Mouse (Mus musculus) hindbrain, embryonic 13.5 days (tissue): ENCODE measurements around the gene Zbtb17. TPM values are rescaled to one million over a fixed set of nuclear protein-coding genes. Genes with fewer than 3 reads are reported as not detected.
A peak's percentile ranks its signal among the peaks of the same experiment; 100 is the strongest.

Experiments used
- ATAC-seq: fragments of 200-750 bp; cut with Nextera tagmentation; 2 replicates; pipeline ENCODE4 v1.8.0; 2017; ENCODE audit warnings: moderate TSS enrichment; ENCODE audit not compliant: low FRiP score
- H3K27ac ChIP-seq: fragments of 300-500 bp; sonication (generic); 2 replicates; pipeline ENCODE4 v1.5.1; 2015; ENCODE audit warnings: inconsistent platforms, mild to moderate bottlenecking, moderate library complexity
- H3K27me3 ChIP-seq: fragments of 300-500 bp; sonication (generic); 2 replicates; pipeline ENCODE4 v1.6.1; 2015; ENCODE audit warnings: mild to moderate bottlenecking, inconsistent platforms
- H3K36me3 ChIP-seq: fragments of 300-500 bp; sonication (generic); 2 replicates; pipeline ENCODE4 v1.6.1; 2015; ENCODE audit warnings: mild to moderate bottlenecking, inconsistent platforms
- H3K4me1 ChIP-seq: fragments of 300-500 bp; sonication (generic); replicated peaks from 2 replicates; pipeline ENCODE4 v1.6.1; 2015; ENCODE audit warnings: inconsistent platforms
- H3K4me2 ChIP-seq: fragments of 300-500 bp; sonication (generic); 2 replicates; pipeline ENCODE4 v1.6.1; 2015; ENCODE audit warnings: inconsistent platforms, mild to moderate bottlenecking, moderate library complexity
- H3K4me3 ChIP-seq: fragments of 300-500 bp; sonication (generic); 2 replicates; pipeline ENCODE4 v1.5.1; 2015; ENCODE audit warnings: mild to moderate bottlenecking, inconsistent platforms
- H3K9ac ChIP-seq: fragments of 300-500 bp; sonication (generic); 2 replicates; pipeline ENCODE4 v1.6.1; 2015; ENCODE audit warnings: mild to moderate bottlenecking, inconsistent platforms
- H3K9me3 ChIP-seq: fragments of 300-500 bp; sonication (generic); 2 replicates; pipeline ENCODE4 v1.6.1; 2016; ENCODE audit warnings: inconsistent platforms
- WGBS: fragments of 180-500 bp; shearing (Covaris S2); methylation state at CpG from one replicate; pipeline ENCODE4 v1.1.7; 2015; 5-methylcytosine and 5-hydroxymethylcytosine counted together
- polyA plus RNA-seq: library from polyadenylated mRNA; unstranded; fragments of >200 nt; fragmentation: Nextera tagmentation; extraction: Ambion mirVana; gene quantifications from 2 replicates; pipeline ENCODE4 v1.2.1, GENCODE M21; 2015

Gene Zbtb17
- polyA plus RNA-seq, 1 experiment from 2014 or later, result 50.3 TPM

DNA sequence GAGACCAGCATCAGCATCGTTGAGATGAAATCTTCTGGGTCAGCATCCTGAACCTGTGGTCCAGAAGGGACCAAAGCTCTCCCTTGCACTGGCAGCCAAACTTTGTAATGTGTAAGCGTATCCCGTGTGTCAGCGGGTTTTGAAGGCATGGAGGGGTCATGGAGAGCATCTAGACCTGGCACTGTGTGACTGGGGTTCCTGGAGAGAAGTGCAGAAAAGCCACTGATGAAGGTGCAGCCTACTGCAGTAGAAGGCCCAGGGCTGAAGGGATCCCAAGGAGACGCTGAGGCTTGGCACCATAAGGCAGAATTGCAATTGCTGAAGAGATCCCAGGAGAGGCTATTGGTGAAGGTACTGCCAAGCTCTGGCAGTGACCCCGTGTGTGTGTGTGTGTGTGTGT lies 15.1 kb upstream of the Zbtb17 start:
- Histone ChIP-seq H3K4me2 (no peak overlapping the region), H3K27me3 (peaks cover 20% of the 10 kb centered on the region), H3K36me3 (no peaks in the 10 kb centered on the region), H3K4me1 (peaks cover 18% of the 10 kb centered on the region), H3K4me3 (no peak overlapping the region), H3K9me3 (no peaks in the 10 kb centered on the region), H3K27ac (no peak overlapping the region), H3K9ac (no peak overlapping the region)
- no peak for ATAC-seq
- 75% methylated on average over 6 of the region's 6 CpGs for WGBS

DNA sequence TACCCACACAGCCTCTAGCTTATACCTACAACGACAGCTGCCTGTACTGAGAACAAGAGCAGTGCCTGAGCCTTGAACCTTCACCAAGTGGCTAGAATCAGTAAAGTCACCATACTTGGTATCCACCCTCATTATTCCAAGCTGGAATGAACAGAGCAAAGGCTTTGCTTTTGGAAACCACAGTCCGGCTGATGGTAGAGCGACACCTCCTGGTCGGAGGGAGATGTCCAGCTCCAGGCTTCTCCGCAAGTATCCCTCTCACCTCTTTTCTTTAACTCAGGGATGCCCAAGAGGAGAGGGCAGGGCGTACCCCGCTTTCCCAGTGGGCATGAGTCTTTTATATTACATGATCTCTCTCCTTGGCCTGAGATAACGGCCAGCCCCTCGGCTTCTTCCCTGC lies 14.6 kb upstream of the Zbtb17 start:
- no peaks in the 10 kb centered on the region for H3K36me3 ChIP-seq
- peaks cover 17% of the 10 kb centered on the region for H3K4me1 ChIP-seq
- no peak overlapping the region for H3K27ac ChIP-seq
- no peaks in the 10 kb centered on the region for H3K9me3 ChIP-seq
- no peak overlapping the region for H3K4me3 ChIP-seq
- H3K4me2 ChIP-seq, result no peak overlapping the region
- 49% methylated on average over 9 of the region's 9 CpGs for WGBS
- H3K27me3 ChIP-seq, result peaks cover 17% of the 10 kb centered on the region
- ATAC-seq, result no peak
- no peak overlapping the region for H3K9ac ChIP-seq

DNA sequence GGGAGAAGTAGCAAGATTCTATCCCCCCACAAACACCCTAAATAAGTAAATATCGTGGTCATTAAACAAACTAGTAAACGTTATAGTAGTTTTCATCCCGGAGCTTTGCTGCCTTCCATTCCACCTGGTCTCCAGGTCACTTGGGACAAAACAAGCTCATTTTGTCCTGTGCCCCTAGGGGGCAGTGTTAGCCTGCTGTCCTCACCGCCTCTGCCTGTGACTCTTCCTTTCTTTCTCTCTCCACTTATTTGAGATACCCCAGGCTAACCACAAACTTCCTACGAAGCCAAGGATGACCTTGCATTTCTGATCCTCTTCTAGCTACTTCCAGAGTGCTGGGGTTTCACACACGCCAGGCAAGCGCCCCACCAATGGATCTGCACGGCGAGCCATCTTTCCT lies 13.5 kb upstream of the Zbtb17 start:
- H3K27me3 ChIP-seq, result peaks cover 15% of the 10 kb centered on the region
- no peak overlapping the region for H3K27ac ChIP-seq
- no peak overlapping the region for H3K4me3 ChIP-seq
- no peak overlapping the region for H3K9ac ChIP-seq
- ATAC-seq, result no peak
- H3K9me3 ChIP-seq, result no peaks in the 10 kb centered on the region
- H3K36me3 ChIP-seq, result no peaks in the 10 kb centered on the region
- 49% methylated on average over 9 of the region's 9 CpGs for WGBS
- peaks cover 5% of the 10 kb centered on the region for H3K4me1 ChIP-seq
- H3K4me2 ChIP-seq, result no peak overlapping the region

DNA sequence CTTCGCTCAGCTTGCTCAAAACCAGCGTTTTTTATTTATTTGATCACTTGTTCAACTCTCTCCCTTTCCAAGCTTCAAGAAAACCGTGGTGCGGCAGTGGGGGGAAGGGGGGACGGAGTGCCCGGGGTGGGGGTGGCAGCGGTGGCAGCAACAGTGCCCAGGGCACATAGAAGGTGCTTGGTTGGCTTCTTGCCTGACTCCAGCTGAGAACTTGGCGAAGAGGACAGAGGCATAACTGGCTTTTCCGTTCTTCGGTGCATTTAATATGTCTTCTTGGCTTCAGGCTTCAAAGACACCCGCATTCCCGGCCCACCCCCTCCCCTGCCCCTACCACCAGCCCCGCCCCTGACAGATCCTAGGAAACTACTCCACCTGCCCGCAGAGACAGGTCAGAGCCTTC lies 11.8 kb upstream of the Zbtb17 start:
- 72% methylated on average over 14 of the region's 14 CpGs for WGBS
- 0 out of 2 replicates have a peak, but pooled peaks cover 4% of the 10 kb centered on the region for H3K27me3 ChIP-seq
- no peak overlapping the region for H3K4me3 ChIP-seq
- no peak overlapping the region for H3K4me2 ChIP-seq
- H3K36me3 ChIP-seq, result no peaks in the 10 kb centered on the region
- no peaks in the 10 kb centered on the region for H3K4me1 ChIP-seq
- no peak overlapping the region for H3K9ac ChIP-seq
- H3K27ac ChIP-seq, result no peak overlapping the region
- no peaks in the 10 kb centered on the region for H3K9me3 ChIP-seq
- no peak for ATAC-seq

DNA sequence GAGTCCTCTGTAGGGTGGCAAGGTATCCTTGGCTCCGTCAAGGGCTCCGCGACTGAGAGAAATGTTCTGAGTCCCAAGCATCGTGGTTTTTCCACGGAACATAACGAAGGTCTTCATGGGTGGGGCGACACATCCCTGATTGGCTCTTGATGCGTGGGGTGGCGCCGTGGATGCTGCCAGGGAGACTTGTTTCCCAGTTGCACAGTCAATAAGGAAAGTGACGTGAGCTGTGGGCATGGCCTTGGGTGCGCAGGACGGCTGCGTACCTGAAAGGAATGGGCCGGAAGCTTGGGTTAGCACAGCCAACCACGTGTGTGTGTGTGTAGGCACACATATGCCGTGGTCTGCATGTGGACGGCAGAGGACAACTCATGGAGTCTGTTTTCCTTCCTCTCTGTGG lies 11.3 kb upstream of the Zbtb17 start:
- no peaks in the 10 kb centered on the region for H3K9me3 ChIP-seq
- WGBS, result 84% methylated on average over 18 of the region's 18 CpGs
- no peaks in the 10 kb centered on the region for H3K36me3 ChIP-seq
- H3K4me2 ChIP-seq, result no peak overlapping the region
- no peak overlapping the region for H3K9ac ChIP-seq
- ATAC-seq, result no peak
- no peak overlapping the region for H3K4me3 ChIP-seq
- H3K4me1 ChIP-seq, result no peaks in the 10 kb centered on the region
- H3K27ac ChIP-seq, result no peak overlapping the region
- H3K27me3 ChIP-seq, result 0 out of 2 replicates have a peak, but pooled peaks cover 4% of the 10 kb centered on the region

DNA sequence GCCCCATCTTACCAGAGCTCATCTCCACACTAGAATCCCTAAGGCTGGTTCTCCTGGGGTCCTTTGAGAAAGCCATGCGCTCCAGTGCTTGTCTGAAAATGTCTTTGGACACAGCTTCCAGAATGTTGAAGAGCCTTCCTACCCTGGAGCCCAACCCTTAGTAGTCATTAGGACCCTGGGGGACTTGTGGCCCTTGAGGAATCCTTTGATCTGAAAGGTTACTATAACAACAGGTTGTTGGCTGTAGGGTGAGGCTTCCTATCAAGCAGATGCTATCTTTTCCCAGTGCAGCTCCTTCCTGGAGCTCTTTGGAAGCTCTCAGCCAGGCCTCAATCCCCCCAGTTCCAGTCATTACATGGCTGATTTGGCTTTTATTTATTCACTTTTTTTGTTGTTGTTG lies 8.5 kb upstream of the Zbtb17 start, which contains the start of gene Srarp:
Gene Srarp (minus strand): TSS at position 132 of the 400 bp plus-strand sequence.
- Histone ChIP-seq H3K9me3 (no peaks in the 10 kb centered on the region), H3K4me2 (no peak within 1 kb of the TSS), H3K27me3 (no peaks in the 10 kb centered on the region), H3K4me1 (no peaks in the 10 kb centered on the region), H3K9ac (no peak within 1 kb of the TSS), H3K36me3 (no peaks in the 10 kb centered on the region), H3K27ac (no peak within 1 kb of the TSS), H3K4me3 (no peak within 1 kb of the TSS)
- ATAC-seq, result no peak
- 77% methylated on average over 1 of the region's 1 CpGs for WGBS

DNA sequence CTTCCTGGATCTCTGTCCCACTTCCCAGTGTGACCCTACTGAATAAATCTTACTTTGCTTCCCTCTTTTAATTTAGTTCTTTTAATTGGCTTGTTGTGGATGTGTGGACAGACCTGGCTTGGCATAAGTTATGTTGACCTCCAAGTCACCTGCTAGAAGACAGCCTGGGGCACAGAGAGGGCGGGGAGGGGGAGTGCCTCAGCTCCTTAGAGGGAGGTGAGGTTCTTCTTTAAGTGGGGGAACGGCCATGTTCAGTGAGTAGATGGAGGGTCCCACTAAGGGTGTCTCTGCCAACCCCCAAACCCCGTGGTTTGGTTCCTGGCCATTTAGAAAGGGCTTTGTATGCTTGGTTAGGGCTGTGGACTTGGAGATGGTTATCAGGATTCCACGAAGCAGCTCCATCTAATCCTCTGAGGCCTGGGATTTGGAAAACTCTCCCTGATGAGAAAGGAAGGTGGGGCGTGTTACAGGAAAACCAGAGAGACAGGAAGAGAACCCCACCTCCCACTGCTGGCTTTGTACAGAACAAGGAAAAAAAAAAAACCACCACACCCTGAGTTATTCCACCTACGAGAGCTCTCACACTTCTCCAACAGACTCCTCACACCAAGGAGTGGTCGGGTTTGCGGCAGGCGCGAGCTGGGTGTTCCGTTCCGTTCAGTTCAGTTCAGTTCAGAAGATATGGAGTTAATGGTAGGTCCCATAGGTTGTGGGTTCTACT lies 5.2 kb upstream of the Zbtb17 start:
- Histone ChIP-seq H3K36me3 (no peaks in the 10 kb centered on the region), H3K4me3 (no peak overlapping the region), H3K27ac (no peak overlapping the region), H3K9me3 (no peaks in the 10 kb centered on the region), H3K4me1 (peaks cover 6% of the 10 kb centered on the region), H3K9ac (no peak overlapping the region), H3K27me3 (0 out of 2 replicates have a peak, but pooled peaks cover 6% of the 10 kb centered on the region), H3K4me2 (no peak overlapping the region)
- 80% methylated on average over 12 of the region's 12 CpGs for WGBS
- ATAC-seq, result no peak

DNA sequence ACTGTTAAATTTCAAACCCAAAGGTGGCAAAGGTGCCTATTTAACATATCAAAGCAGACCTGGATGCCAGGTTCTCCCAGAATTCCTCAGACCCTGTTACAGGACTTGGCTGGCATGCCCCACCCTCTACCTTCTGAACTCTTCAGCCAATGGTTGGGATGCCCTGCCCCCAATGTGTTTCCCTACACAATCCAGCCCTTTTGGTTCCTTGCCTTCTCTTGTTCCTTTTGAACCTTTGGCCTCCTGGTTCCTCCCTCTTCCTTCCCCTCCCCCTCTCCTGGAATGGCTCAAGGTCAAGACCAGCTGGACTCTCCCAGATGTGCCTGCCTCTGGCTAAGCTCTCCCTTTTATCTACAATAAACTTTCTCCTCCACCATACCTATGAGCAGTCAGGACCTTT lies 3.6 kb upstream of the Zbtb17 start:
- Histone ChIP-seq H3K27me3 (0 out of 2 replicates have a peak, but pooled peaks cover 6% of the 10 kb centered on the region), H3K27ac (no peak overlapping the region), H3K4me3 (no peak overlapping the region), H3K4me2 (no peak overlapping the region), H3K4me1 (peaks cover 13% of the 10 kb centered on the region), H3K36me3 (no peaks in the 10 kb centered on the region), H3K9ac (no peak overlapping the region), H3K9me3 (no peaks in the 10 kb centered on the region)
- no peak for ATAC-seq

DNA sequence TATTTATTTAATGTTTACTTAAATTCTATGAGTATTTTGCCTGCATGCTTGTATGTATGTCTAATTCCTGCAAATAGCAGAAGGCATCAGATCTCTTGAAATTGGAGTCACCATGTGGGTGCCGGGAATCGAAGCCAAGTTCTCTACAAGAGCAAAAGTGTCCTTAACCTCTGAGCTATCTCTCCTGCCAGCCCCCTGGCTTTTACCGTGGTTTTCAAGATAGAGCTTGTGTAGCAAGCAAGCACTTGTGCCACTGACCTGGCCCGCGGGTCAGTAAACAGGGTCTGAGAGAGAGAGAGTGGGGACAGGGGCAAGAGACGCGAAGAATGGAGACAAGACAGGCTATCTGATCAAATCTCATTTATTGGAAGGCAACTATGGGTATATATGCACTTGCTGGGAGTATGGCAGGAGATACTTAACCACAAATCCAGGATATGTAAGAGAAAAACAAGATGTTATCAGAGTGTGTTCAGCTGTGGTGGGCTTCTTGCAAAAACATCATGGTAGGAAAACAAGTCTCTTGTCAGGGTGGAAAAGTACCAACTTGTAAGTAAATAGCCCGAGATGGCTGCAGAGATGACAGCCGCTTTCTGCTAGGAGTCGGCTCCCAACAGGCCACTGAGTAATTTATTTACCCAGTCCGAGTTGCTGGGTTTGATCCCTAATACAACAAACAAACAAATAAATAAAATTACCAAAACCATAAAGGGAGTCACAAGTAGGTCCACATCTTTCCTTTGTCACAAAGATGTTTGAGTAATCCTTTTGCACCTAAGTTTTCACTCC lies 619 bp upstream of the Zbtb17 start:
- ATAC-seq, result no peak
- Histone ChIP-seq H3K9me3 (no peaks in the 10 kb centered on the region), H3K36me3 (peaks cover 20% of the 10 kb centered on the region), H3K27me3 (0 out of 2 replicates have a peak, but pooled peaks cover 6% of the 10 kb centered on the region), H3K9ac (0 out of 2 replicates have a peak overlapping the region, but pooled peaks have one; percentile 97), H3K4me1 (peaks cover 24% of the 10 kb centered on the region), H3K27ac (no peak overlapping the region; the same call in 1 of the 2 replicates), H3K4me2 (peak overlapping the region; percentile 89), H3K4me3 (peak overlapping the region; percentile 92)
- 56% methylated on average over 11 of the region's 11 CpGs for WGBS

DNA sequence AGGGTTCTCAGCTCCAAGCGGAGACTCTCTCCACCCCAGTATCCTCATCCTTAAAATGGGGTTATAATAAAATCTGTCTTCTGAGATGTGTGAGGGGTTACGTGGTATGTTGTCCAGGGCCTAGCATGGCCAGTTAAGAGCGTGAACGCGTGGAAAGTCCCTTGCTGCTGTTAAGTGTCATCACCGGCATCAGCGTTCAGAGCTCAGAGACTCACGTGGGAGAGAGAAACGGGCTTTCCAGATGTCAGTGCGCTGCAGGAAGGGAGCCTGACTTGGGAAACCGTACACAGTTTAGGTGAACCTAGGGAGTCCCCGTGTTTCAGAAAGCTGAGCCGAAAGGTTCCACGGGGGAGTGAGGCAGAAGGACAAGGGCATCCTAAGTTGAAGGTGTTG lies 870 bp downstream of the Zbtb17 start:
- Histone ChIP-seq H3K9ac (peak overlapping the region; percentile 97), H3K4me2 (peak overlapping the region; percentile 89), H3K27me3 (0 out of 2 replicates have a peak, but pooled peaks cover 6% of the 10 kb centered on the region), H3K27ac (peak overlapping the region; percentile 89; the same call in 1 of the 2 replicates), H3K4me3 (peak overlapping the region; percentile 92), H3K4me1 (peaks cover 24% of the 10 kb centered on the region), H3K36me3 (peaks cover 35% of the 10 kb centered on the region), H3K9me3 (no peaks in the 10 kb centered on the region)
- 17% methylated on average over 14 of the region's 14 CpGs for WGBS
- no peak for ATAC-seq

DNA sequence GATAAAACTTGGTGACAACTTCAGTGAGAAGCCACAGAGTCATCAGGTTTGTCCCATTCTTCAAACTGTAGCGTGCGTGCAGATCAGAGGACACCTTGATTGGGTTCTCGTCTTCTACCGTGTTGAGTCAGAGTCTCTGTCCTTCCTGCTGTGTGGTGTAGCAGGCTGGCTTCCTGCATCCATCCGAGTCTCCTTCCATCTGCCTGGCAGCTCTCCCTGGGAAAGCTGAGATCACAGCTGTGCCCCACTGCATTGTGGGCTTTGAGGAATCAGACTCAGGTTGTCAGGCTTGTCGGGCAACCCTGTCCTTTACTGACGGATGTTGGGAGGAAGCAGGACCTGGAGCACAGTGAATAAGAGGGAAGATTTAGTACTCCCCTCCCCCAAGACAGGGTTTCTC lies 1.8 kb downstream of the Zbtb17 start:
- Histone ChIP-seq H3K4me3 (peak overlapping the region; percentile 92; the same call in 1 of the 2 replicates), H3K27ac (no peak overlapping the region), H3K4me1 (peaks cover 24% of the 10 kb centered on the region), H3K4me2 (peak overlapping the region; percentile 89), H3K27me3 (0 out of 2 replicates have a peak, but pooled peaks cover 6% of the 10 kb centered on the region), H3K9ac (no peak overlapping the region), H3K9me3 (no peaks in the 10 kb centered on the region), H3K36me3 (peaks cover 40% of the 10 kb centered on the region)
- 70% methylated on average over 7 of the region's 7 CpGs for WGBS
- ATAC-seq, result no peak

DNA sequence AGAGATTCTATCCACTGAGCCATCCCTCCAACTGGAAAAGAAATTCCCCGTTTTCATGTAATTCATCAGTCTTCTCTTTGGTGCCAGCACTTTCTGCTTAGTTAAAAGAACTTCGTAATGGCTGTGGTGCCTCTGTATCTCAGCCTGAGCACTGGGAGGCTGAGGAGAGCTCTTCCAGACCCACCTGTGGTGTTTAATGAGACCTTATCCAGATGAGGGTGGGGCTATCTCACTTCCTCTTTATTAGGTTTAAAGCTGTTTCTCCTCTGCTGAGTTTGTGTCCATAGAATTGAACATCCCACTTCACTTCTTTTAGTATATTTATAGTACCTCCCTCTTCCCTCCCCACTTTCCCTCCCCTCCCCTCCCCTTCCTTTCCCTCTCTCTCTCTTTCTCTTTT lies 6.8 kb downstream of the Zbtb17 start:
- 87% methylated on average over 2 of the region's 2 CpGs for WGBS
- peaks cover 79% of the 10 kb centered on the region for H3K36me3 ChIP-seq
- ATAC-seq, result no peak

More for the DNA sequence above, 6.8 kb downstream of the Zbtb17 start:
- Histone ChIP-seq H3K4me2 (no peak overlapping the region), H3K4me3 (no peak overlapping the region), H3K9ac (no peak overlapping the region), H3K4me1 (peaks cover 20% of the 10 kb centered on the region), H3K27me3 (no peaks in the 10 kb centered on the region), H3K27ac (no peak overlapping the region), H3K9me3 (no peaks in the 10 kb centered on the region)
